Mouse (Mus musculus) kidney, postnatal 25 days (tissue): ENCODE measurements around the gene Pwp2.
"Not testable (repeated sequence)": the region's sequence is repeated elsewhere in the genome, so short reads cannot be mapped to it uniquely, and the experiment has no call there.

ENCODE experiments used
- DNase-seq, 2 experiments: peaks; one replicate each; pipeline ENCODE4 v3.0.0; 2021; ENCODE audit warnings: mixed read lengths in 2 of 2

Pwp2 gene

GRCm38 (mm10) chr10:78184531-78185380 is at the start of gene Pwp2:
Gene Pwp2 (minus strand): TSS chr10:78185149.
- peak; percentile 95 to 96 for DNase-seq

GRCm38 (mm10) chr10:78233756-78234155 is 48.8 kb upstream of the Pwp2 start:
- peak; percentile 72 to 84 for DNase-seq

DNA sequence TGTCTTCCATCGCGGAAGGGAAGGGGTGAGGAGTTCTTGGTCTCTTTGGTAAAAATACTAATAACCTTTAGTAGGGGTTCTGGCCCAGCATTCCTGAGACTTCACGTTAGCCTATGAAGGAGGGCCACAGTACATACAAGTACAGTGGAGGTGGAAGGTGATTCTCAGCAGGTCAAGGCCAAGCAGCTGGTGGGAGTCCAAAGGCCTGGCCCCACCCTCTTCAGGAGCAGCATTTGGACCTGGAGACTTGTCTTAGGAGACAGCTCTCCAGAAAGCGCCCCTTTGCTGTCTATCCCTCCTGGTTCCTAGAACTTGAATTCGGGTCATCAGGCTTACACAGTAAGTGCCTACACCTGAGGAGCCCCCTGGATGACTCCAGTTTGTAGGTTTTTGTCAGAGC is 48.2 kb upstream of the Pwp2 start:
- DNase-seq = peak in 1 of 2 experiments; percentile 70

GRCm38 (mm10) chr10:78232301-78232980 is 47.5 kb upstream of the Pwp2 start:
- DNase-seq = no peak

- no peak for DNase-seq
Observed at GRCm38 (mm10) chr10:78228560-78228928, 43.6 kb upstream of the Pwp2 start.

DNA sequence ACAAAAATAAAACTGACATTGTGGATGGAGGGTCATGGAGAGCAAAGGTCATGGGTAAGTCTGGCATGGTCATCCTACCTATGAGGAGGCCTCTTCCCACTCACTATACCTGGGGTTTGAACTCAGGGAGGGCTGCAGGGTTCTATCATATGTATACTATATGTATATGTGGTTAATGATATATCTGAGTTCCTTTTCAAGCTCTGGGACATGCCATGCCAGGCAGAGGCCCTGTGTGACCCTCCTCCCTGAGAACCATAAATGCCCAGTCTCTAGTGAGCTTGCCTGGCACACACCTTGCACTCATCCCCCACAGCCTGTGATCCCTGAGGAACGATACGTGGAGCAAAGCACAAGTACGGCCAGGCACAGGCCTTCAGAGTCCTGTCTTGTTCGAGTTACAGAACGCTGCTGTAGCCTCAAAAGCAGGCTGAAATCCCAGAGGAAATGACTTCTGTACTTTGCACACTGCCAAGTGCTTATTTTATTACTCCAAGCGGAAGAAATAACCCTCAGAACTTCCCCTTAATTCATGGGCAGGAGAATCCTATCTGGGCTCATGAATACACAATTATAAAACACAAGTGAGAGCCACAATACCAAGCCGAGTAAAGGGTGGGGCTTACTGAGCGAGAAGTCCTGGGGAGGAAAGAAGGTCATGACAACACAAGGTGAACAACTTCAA is 43.1 kb upstream of the Pwp2 start:
- peak in 1 of 2 experiments; percentile 46 for DNase-seq

GRCm38 (mm10) chr10:78224136-78224535 is 39.2 kb upstream of the Pwp2 start:
- DNase-seq = no peak

DNA sequence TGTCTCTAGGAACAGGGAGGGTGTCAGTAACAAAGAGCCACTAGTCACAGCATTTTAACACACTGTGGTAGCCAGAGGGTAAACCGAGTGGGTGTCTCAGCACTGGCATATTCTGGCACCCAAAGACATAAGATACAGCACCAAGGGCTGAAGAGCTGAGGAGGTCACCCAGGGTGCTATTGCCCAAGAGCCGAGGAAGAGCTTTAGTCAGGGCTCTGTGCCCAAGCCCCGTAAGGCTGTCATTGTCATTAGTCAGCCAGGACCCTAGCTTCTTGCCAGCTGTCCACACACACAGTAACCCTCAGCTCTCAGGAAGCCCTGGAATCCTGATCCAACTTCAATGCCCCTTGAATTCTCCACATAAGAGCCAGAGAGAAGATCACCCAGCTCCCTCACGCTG is 38.0 kb upstream of the Pwp2 start:
- no peak for DNase-seq

DNA sequence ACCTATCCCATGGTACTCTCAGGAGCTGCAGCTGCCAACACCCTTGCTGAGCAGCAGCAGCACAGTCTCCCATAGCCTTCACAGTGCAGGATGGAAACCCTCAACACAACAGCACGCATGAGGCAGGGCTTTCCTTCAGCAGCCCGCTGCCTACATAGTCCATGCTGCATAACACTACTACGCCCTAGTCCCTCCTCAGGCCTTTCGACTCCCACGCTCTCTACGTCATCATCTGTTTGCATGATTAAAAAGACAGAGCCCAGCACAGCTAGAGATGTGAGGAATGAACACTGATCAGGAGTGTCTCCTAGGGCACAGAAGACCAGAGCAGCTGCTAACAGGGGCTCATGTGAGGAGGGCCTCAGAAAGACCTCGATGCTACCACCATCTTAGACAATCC is 36.4 kb upstream of the Pwp2 start:
- no peak for DNase-seq

DNA sequence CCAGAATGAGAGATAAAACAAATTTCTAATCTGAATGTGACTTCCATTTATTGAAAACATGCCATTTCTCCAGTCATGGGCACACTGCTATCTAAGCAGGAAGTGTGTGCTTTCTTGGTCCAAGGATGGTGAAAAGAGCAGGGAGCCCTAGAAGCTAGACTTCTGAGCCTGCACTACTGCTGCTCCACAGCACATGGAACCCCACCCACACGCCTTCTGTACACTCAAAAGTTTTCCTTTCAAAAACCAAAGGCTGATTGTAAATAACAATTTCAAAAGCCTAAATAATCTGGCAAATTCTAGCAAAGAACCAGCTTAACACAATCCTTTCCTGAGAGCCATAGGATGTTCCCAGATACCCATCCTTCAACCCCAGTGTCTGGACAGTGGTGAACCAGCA is 34.6 kb upstream of the Pwp2 start:
- DNase-seq = no peak

DNA sequence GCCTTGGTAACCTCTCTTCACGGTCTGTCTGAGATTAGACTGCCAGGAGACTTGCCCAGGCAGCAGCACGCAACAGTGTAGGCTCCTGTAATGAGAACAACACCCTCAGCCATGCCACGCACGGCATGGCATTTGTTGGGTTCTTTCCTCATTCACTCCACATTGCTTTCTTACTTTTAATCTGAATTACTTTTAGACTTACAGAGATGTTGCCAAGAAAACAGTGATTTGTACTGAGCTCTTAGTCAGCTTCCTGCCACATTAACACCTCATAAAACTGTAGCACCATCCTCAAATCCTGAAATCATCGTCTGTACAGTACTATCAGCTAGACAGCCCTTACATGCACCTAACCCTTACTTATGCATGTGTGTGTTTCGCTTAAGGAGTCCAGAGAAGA is 33.6 kb upstream of the Pwp2 start:
- DNase-seq = no peak

GRCm38 (mm10) chr10:78216376-78217083 is 31.6 kb upstream of the Pwp2 start:
- DNase-seq = no peak

DNA sequence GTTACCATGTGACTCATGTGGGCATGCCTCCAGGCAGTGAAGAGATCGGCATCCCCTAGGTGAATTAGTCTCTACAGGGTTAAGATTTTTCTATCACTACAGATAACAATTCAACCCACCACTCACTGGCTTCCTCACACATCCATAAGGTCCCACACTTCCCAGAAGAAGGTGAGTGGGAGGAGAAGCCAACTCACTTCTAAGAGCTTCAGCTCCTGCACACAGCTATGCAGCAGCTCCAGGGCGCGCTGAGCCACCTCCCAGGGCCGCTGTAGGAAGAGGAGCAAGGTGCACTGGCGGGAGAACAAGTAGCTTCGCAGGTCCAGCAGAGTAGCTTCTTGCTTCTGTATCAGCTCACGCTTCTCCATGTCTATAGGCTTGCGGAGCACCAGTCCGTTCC is 29.4 kb upstream of the Pwp2 start:
- no peak for DNase-seq

GRCm38 (mm10) chr10:78211311-78211710 is 26.4 kb upstream of the Pwp2 start:
- peak in 1 of 2 experiments; percentile 25 for DNase-seq

DNA sequence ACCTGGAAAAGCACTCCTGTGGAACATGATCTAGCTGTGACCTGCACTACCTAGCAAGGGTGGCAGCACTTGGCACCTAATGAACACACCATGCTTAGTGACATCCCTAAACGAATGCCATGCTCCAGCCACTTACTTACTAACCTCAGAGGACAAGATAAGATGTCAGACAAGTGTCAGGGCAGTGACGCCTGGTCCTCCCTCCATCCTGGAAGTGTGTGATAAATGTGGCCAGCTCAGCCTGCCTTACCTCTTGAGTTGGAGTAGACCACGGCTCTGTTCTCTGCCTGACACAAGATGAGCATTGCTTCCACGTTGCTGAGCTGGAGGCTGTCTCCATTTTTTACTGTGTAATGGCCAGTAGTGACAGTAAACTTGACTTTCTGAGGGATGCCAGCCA is 16.2 kb upstream of the Pwp2 start:
- no peak for DNase-seq

GRCm38 (mm10) chr10:78192933-78193332 is 8.0 kb upstream of the Pwp2 start:
- no peak for DNase-seq

DNA sequence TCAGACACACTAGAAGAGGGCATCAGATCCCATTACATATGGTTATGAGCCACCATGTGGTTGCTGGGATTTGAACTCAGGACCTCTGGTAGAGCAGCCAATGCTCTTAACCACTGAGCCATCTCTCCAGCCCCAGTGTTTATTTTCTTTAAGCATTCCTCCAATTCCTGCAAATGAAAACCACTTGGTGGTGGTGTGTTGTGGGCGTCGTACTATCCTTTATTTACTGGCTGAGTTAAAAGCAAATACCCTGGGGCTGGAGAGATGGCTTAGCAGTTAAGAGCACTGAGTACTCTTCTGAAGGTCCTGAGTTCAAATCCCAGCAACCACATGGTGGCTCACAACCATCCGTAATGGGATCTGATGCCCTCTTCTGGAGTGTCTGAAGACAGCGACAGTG is 1.1 kb upstream of the Pwp2 start:
- DNase-seq = not testable (repeated sequence)

- no peak for DNase-seq
Observed at GRCm38 (mm10) chr10:78185381-78185725, 404 bp upstream of the Pwp2 start.

DNA sequence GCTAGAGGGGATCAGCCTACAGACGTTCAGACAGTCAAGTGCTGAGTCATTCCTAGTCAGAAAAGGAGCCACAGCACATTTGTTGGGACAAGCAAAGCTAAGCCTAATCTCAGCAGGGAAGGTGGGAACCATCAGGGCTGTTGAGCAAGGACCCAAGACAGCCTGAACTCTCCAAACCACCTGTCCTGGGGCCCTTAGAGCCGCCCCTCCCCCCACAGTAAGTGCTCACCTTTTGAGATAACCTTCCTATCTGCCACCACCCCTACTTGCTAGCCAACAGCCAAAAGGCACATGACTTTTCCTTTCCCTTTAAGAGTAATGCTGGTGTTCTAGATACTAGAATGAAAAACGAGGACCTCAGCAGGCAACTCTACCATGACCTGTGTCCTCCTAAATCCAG is 1.4 kb downstream of the Pwp2 start:
- DNase-seq = no peak

- DNase-seq = no peak
Observed at GRCm38 (mm10) chr10:78182321-78182720, 2.6 kb downstream of the Pwp2 start.

- no peak for DNase-seq
Observed at GRCm38 (mm10) chr10:78174474-78174873, 10.5 kb downstream of the Pwp2 start.

- DNase-seq = no peak
Observed at GRCm38 (mm10) chr10:78171581-78171980, 13.4 kb downstream of the Pwp2 start.

DNA sequence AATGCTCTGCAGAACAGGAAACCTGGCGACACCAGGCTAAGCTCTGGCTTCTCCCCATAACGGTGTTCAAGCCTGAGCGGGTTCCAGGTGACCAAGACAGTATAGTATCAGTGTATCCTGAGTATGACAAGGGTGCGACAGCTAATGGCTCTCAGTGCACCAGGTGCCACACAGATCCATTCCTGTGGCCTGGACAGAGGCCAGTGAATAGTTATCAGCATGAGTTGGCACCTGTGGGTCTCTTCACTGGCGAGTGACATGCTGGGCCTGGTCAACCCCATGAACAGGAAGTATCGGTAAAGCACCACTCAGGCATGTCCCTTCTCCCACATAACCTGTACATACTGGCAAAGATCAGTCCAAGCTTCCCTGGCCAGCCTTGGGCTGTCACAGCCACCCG is 13.9 kb downstream of the Pwp2 start:
- DNase-seq = no peak
